Mouse (Mus musculus): ENCODE results near the gene Ccdc188.

Ccdc188 gene

DNA sequence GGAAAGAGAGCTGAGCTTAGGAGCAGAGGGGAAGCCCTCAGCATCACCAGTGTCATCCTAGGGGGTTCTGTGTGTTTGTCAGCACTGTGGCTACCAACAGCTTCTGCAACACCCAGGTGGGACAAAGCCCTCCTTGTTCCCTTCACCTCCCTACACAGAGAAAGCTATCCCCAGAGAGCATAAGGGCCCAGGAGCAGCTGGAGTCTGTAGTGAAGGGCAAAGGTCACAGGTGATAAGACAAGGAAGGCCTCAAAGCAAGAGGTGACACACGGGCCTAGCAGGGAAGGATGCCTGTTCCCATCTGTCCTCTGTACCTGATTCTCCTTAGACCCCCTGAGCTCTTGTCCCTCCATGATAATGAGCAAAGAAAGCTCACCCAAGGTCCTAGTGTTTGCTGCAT lies 16.1 kb upstream of the Ccdc188 start:
- DNase-seq (ENCODE audit: low read depth in 2 of 2, low spot score in 2 of 2) = no peak

GRCm38 (mm10) chr16:18202061-18202460 lies 15.6 kb upstream of the Ccdc188 start:
- DNase-seq (ENCODE audit: low read depth in 2 of 2, low spot score in 2 of 2) = no peak

GRCm38 (mm10) chr16:18203430-18204091 lies 14.1 kb upstream of the Ccdc188 start:
- no peak for DNase-seq (ENCODE audit: low read depth in 2 of 2, low spot score in 2 of 2)

DNA sequence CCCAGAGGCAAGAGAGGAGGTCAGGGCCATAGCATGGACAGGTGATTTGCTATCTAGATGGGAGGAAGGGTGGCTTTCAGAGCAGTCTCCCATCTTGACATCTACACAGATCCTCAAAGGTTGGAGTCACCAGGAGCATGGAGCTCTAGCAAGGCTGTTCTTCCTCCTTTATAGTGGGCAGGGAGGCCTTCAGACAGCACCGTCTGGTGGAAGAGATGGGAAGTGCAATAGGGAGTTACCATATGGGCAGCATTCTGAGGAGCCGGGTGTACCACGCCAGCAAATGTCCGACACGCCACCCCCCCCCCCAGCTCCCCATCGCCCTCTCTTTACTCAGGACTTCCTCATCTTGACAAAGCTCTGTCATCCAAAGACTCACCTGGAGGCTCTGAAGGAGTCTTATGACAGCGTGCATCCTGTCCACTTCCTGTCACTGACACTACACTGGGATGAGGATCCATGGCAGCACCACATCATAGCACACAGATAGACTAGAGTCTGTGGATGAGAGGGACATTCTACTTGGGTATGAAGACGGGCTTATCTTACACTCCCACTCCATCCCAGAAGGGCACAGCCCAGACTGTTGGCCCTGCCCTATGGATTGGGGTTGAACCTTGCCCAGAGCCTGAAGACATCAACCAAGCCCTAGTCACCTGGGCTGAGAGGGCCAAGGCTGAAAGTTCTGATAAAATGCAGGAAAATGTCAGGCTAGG lies 6.8 kb upstream of the Ccdc188 start:
- DNase-seq (ENCODE audit: low read depth in 2 of 2, low spot score in 2 of 2) = peak; percentile 35 to 51

GRCm38 (mm10) chr16:18211417-18212171 lies 6.1 kb upstream of the Ccdc188 start:
- peak; percentile 68 to 77 for DNase-seq (ENCODE audit: low read depth in 2 of 2, low spot score in 2 of 2)

GRCm38 (mm10) chr16:18213689-18214088 lies 4.0 kb upstream of the Ccdc188 start:
- no peak for DNase-seq (ENCODE audit: low read depth in 2 of 2, low spot score in 2 of 2)

DNA sequence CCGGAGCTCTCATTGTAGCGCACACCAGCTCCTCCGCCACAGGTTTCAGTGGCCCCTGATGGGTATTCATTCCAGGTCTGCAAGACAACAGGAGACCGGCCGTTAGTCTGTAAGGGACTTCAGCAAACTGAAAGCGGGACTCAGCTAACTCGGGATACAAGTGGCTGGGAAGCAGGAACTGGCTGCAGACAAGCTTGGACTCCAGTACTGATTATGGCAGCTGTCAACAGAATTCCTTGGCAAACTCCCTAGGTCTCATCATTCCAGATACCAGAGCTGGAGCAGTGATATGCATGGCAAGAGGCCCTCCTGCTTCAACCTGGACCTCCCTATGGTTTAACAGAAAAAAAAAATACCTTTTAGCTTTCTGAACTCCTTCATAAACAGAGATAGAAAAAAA lies 2.8 kb upstream of the Ccdc188 start:
- no peak for DNase-seq (ENCODE audit: low read depth in 2 of 2, low spot score in 2 of 2)

DNA sequence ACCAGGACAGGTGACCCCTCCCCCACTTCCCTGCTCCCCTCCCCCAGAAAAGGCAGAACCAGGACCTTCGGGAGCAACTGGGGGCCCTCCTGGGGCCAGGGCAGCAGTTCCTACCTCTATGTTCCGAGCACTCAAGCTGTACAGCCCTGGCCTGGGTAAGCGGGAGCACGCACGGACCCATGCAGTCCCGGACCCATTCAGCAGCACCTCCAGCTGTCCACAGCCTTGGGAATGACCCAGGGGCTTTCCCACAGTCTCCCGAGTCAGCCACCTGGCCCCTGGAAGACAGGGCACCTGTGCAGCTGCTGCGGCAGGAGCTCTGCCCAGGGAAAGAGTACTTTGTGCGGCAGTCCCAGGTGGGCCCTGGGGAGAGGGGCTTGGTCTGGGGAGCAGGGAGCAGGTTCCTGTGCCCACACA lies 909 bp downstream of the Ccdc188 start:
- no peak for DNase-seq (ENCODE audit: low read depth in 2 of 2, low spot score in 2 of 2)

GRCm38 (mm10) chr16:18220001-18220400 lies 2.3 kb downstream of the Ccdc188 start:
- DNase-seq (ENCODE audit: low read depth in 2 of 2, low spot score in 2 of 2) = no peak

DNA sequence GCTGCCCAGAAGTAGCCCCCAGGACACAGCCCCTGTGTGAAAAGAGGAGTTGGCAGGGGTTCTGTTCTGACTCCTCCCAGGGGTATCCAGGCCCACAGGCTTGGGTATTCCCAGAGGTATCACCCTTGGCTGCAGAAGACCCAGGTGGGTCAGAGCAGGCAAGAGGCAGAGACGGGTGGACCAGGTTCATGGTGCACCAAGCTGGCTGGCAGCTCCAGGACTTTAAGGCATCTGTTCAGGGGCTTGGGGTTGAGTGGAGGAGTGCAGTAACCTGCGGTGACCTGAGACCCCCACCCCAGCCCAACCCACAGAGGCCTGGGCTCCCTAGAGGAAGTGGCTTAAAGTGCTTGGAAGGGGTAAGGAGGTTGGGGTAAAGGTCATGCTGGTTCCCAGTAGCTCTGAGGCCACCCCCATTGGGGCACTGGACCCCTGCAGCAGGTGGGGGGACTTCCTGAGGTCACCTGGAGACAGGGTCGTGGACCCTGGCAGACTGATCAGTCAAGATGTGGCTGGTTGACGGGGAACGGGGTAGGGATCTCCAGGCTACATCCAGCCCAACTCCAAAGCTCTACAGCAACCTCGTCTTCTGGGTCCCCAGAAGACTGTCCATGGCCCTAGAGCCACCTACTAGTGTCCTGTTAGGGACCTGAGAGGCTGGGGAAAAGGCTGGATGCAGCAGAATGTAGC lies 3.3 kb downstream of the Ccdc188 start:
- DNase-seq (ENCODE audit: low read depth in 2 of 2, low spot score in 2 of 2) = no peak

DNA sequence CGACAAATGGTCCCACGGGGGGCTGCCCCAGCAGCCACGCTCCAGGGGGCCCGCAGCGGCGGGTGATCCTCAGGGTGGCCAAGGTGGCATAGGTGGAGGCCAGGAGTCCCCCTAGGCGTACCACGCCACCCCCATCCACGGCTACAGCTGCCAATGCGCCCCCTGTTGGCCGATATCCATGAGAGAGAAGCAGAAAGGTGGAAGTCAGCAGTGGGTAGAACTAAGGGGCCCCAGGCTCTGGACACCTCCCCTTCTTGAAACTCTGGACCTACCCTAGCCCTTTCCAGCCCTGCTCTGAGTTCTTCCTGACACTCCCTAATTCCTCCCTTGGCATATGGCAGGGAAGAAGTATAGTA lies 3.8 kb downstream of the Ccdc188 start:
- no peak for DNase-seq (ENCODE audit: low read depth in 2 of 2, low spot score in 2 of 2)

GRCm38 (mm10) chr16:18222188-18222587 lies 4.5 kb downstream of the Ccdc188 start:
- no peak for DNase-seq (ENCODE audit: low read depth in 2 of 2, low spot score in 2 of 2)

DNA sequence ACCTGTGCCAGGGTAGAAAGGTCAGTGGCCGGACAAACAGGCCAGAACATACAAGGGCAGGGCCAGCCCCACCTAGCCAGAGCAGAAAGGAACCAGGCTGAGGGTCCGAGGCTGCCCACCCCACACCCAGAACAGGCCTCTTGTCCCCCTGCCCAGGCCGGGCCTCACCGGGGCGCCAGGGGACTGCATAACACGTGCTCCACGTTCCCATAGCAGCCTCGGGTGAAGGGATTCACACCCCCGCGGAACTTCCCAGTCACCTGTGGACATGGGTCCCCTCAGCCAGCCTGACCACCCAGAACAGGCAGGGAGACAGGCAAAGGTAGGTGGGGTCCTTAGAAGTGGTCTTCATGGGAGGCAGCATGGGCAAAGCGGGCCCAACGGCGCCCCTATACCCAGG lies 9.5 kb downstream of the Ccdc188 start:
- no peak for DNase-seq (ENCODE audit: low read depth in 2 of 2, low spot score in 2 of 2)

GRCm38 (mm10) chr16:18227897-18228422 lies 10.3 kb downstream of the Ccdc188 start:
- no peak for DNase-seq (ENCODE audit: low read depth in 2 of 2, low spot score in 2 of 2)

DNA sequence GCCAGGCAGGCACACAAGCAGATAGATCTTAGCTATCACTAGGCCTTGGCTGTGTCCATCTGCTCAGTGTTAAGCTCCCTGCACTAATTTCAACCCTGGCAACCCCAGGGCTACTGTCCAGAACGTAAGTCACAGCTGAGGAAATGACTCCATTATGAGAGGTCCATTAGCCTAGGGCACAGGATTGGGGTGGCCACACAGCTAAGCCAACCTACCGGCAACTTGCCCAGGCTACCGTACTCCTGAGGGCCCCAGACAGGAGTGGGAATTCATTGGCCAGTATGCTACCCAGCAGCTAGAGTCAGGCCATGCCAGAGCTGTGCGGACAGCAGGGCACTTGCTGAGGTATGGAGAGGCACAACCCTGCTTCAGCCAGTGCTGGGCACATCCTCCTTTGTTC lies 11.2 kb downstream of the Ccdc188 start:
- DNase-seq (ENCODE audit: low read depth in 2 of 2, low spot score in 2 of 2) = no peak

- no peak for DNase-seq (ENCODE audit: low read depth in 2 of 2, low spot score in 2 of 2)
Observed at GRCm38 (mm10) chr16:18229622-18230021, 11.9 kb downstream of the Ccdc188 start.

GRCm38 (mm10) chr16:18230617-18231016 lies 12.9 kb downstream of the Ccdc188 start:
- DNase-seq (ENCODE audit: low read depth in 2 of 2, low spot score in 2 of 2) = no peak

DNA sequence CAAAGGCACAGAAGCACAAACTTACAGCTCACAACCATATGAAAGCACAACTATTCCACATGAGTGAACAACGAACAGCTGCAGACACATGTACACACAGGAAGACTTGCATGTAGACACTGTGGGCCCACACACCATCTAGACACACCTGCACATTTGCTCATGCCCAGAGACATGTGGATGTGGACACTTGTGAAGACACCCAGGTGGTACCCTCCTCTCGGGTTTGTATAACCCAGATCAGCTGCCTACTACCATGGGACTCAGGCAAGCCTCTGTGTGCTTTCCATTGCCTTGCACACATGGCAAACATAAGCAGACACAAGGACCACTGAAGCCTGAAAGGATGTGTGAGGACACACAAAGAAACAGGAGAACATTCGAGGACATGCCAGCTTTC lies 13.4 kb downstream of the Ccdc188 start:
- no peak for DNase-seq (ENCODE audit: low read depth in 2 of 2, low spot score in 2 of 2)

DNA sequence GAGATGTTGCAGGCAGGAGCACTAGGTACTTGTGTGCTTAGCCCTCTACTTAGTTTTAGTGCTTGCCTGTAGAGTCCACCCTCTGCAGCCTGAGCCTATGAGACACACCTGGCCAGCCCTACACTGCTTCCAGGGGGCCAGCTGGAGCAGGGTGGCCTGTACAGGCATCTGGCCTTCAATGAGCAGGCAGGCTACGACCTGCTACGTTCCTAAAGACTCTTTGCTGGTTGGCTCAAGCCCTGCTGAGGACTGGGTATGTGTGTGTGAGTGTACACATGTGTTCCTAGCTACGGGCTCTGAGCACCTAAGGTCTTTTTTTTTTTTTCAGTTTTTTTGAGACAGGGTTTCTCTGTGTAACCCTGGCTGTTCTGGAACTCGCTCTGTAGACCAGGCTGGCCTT lies 13.8 kb downstream of the Ccdc188 start:
- no peak for DNase-seq (ENCODE audit: low read depth in 2 of 2, low spot score in 2 of 2)

- DNase-seq (ENCODE audit: low read depth in 2 of 2, low spot score in 2 of 2) = no peak
Observed at GRCm38 (mm10) chr16:18233451-18233850, 15.8 kb downstream of the Ccdc188 start.

- DNase-seq (ENCODE audit: low read depth in 2 of 2, low spot score in 2 of 2) = no peak
Observed at GRCm38 (mm10) chr16:18233919-18234670, 16.4 kb downstream of the Ccdc188 start.
